Mouse (Mus musculus) heart, adult 2 months (tissue): ENCODE data around the gene Mybph. TPM values are rescaled to one million over a fixed set of nuclear protein-coding genes. Genes with fewer than 3 reads are reported as not detected.

Experiments
- DNase-seq, 2 experiments: peaks; one replicate each; pipeline ENCODE4 v3.0.0; 2021
- H3K27ac ChIP-seq: fragments of 200-600 bp; 2 replicates; pipeline ENCODE4 v1.8.1; 2022
- H3K27me3 ChIP-seq: fragments of 200-500 bp; 2 replicates; pipeline ENCODE4 v1.6.1; 2012; ENCODE audit warnings: mild to moderate bottlenecking, low read length, inconsistent platforms, mixed read lengths; ENCODE audit not compliant: control insufficient read depth, insufficient read depth
- H3K36me3 ChIP-seq: fragments of 200-500 bp; 2 replicates; pipeline ENCODE4 v1.6.1; 2012; ENCODE audit warnings: low read length, inconsistent platforms; ENCODE audit not compliant: control insufficient read depth, insufficient read depth
- H3K4me1 ChIP-seq: fragments of 200-500 bp; 2 replicates; pipeline ENCODE4 v1.6.1; 2011; ENCODE audit warnings: low read length; ENCODE audit not compliant: control insufficient read depth, insufficient read depth
- H3K4me3 ChIP-seq: fragments of 200-600 bp; 2 replicates; pipeline ENCODE4 v1.8.1; 2022
- H3K79me2 ChIP-seq: fragments of 200-500 bp; replicated peaks from 2 replicates; pipeline ENCODE4 v1.6.1; 2012; ENCODE audit warnings: mild to moderate bottlenecking, inconsistent platforms, low read length, moderate library complexity, mixed read lengths; ENCODE audit not compliant: control insufficient read depth, insufficient read depth
- H3K9ac ChIP-seq: fragments of 200-500 bp; 2 replicates; pipeline ENCODE4 v1.6.1; 2012; ENCODE audit warnings: low read depth, mild to moderate bottlenecking, control low read depth, inconsistent platforms, low read length, mixed read lengths
- CTCF ChIP-seq: fragments of 200-600 bp; IDR thresholded peaks from 2 replicates; pipeline ENCODE4 v1.8.1; 2022; ENCODE audit warnings: antibody characterized with exemption, mild to moderate bottlenecking, moderate library complexity
- EP300 ChIP-seq: fragments of 200-500 bp; IDR thresholded peaks from 2 replicates; pipeline ENCODE4 v1.6.1; 2011; ENCODE audit warnings: low read depth, low read length, control low read depth; ENCODE audit not compliant: insufficient read depth
- POLR2A ChIP-seq: fragments of 200-500 bp; IDR thresholded peaks from 2 replicates; pipeline ENCODE4 v1.6.1; 2011; ENCODE audit warnings: mild to moderate bottlenecking, low read depth, low read length, control low read depth; ENCODE audit not compliant: insufficient read depth
- WGBS: fragments of 180-500 bp; shearing (Covaris S2); methylation state at CpG from one replicate; pipeline ENCODE4 v1.1.7; 2018; 5-methylcytosine and 5-hydroxymethylcytosine counted together
- intact Hi-C: fragments of 180-260 bp; cut with DNase I; formaldehyde crosslinking; loops from one replicate; pipeline ENCODE4 v1.15.1; 2025
- polyA plus RNA-seq: library from polyadenylated mRNA; depleted of rRNA; stranded (reverse); fragments of >200 nt; gene quantifications from 2 replicates; pipeline ENCODE4 v1.2.3, GENCODE M21; 2012
- total RNA-seq, 2 experiments: library from RNA; stranded (reverse); gene quantifications; 2 replicates each; pipeline ENCODE4 v1.2.3; 2021

Mybph gene
- total and polyA plus RNA-seq, 3 experiments: 0.16 TPM; not detected in 2

GRCm38 (mm10) chr1:134200998-134201686, 7.9 kb downstream of the Mybph start:
- Histone ChIP-seq H3K36me3 (no peaks in the 10 kb centered on the region), H3K27ac (no peak overlapping the region), H3K4me3 (no peak overlapping the region), H3K4me1 (peaks cover 2% of the 10 kb centered on the region), H3K27me3 (no peaks in the 10 kb centered on the region), H3K79me2 (no peaks in the 10 kb centered on the region), H3K9ac (no peak overlapping the region)
- DNase-seq: no peak
- 87% methylated on average over 6 of the region's 6 CpGs for WGBS
- TF ChIP-seq POLR2A (no peak), EP300 (no peak), CTCF (no peak)
- intact Hi-C loops: no loop called here

- WGBS: 61% methylated on average over 3 of the region's 3 CpGs
- Histone ChIP-seq H3K27me3 (no peaks in the 10 kb centered on the region), H3K36me3 (no peaks in the 10 kb centered on the region), H3K27ac (no peak overlapping the region), H3K9ac (no peak overlapping the region), H3K4me1 (peaks cover 1% of the 10 kb centered on the region; the same call in 1 of the 2 replicates), H3K79me2 (no peaks in the 10 kb centered on the region), H3K4me3 (no peak overlapping the region)
- DNase-seq: peak; percentile 52 to 70
- TF ChIP-seq EP300: no peak
- peak; percentile 85 for TF ChIP-seq CTCF
- intact Hi-C loops: loop anchor here (2.0 kb wide), 1 partner anchor 51 kb away; no protein-coding TSS in a partner anchor
These were observed 8.6 kb downstream of the Mybph start for GRCm38 (mm10) chr1:134201751-134202420.

- Histone ChIP-seq H3K9ac (no peak overlapping the region), H3K27me3 (no peaks in the 10 kb centered on the region), H3K4me3 (no peak overlapping the region), H3K36me3 (no peaks in the 10 kb centered on the region), H3K79me2 (no peaks in the 10 kb centered on the region), H3K27ac (no peak overlapping the region), H3K4me1 (peaks cover 1% of the 10 kb centered on the region; the same call in 1 of the 2 replicates)
- TF ChIP-seq CTCF: no peak
- TF ChIP-seq POLR2A: no peak
- TF ChIP-seq EP300: no peak
- intact Hi-C loops: no loop called here
- WGBS: 93% methylated on average over 13 of the region's 13 CpGs
- no peak for DNase-seq
These were observed 11.0 kb downstream of the Mybph start for GRCm38 (mm10) chr1:134204230-134204629.

- peak; percentile 41 to 66 for DNase-seq
- Histone ChIP-seq H3K4me1 (peaks cover 1% of the 10 kb centered on the region; the same call in 1 of the 2 replicates), H3K36me3 (no peaks in the 10 kb centered on the region), H3K27ac (no peak overlapping the region; the same call in 1 of the 2 replicates), H3K79me2 (no peaks in the 10 kb centered on the region), H3K9ac (no peak overlapping the region), H3K4me3 (no peak overlapping the region), H3K27me3 (no peaks in the 10 kb centered on the region)
- TF ChIP-seq EP300: 0 out of 2 replicates have a peak, but pooled peaks have one; percentile 28
- TF ChIP-seq POLR2A: no peak
- intact Hi-C loops: no loop called here
- 22% methylated on average over 9 of the region's 9 CpGs for WGBS
These were observed 12.2 kb downstream of the Mybph start for GRCm38 (mm10) chr1:134205296-134206018.

GRCm38 (mm10) chr1:134206085-134206484, 12.8 kb downstream of the Mybph start:
- H3K36me3 ChIP-seq: no peaks in the 10 kb centered on the region
- H3K4me1 ChIP-seq: peaks cover 1% of the 10 kb centered on the region; the same call in 1 of the 2 replicates
- WGBS: 49% methylated on average over 5 of the region's 5 CpGs
- H3K27ac ChIP-seq: no peak overlapping the region
- H3K9ac ChIP-seq: no peak overlapping the region
- no peaks in the 10 kb centered on the region for H3K79me2 ChIP-seq
- no peaks in the 10 kb centered on the region for H3K27me3 ChIP-seq
- H3K4me3 ChIP-seq: no peak overlapping the region
- intact Hi-C loops: no loop called here
- DNase-seq: no peak
- no peak for TF ChIP-seq EP300
- TF ChIP-seq CTCF: no peak
- no peak for TF ChIP-seq POLR2A
